Mouse (Mus musculus) lung, adult 2 months (tissue): ENCODE results near the gene Foxk2.

Experiments used
- CTCF ChIP-seq: fragments of 200-500 bp; IDR thresholded peaks from 2 replicates; pipeline ENCODE4 v1.5.1; 2011; ENCODE audit warnings: mild to moderate bottlenecking, low read length, control low read depth; ENCODE audit not compliant: insufficient read depth
- POLR2A ChIP-seq: fragments of 200-500 bp; IDR thresholded peaks from 2 replicates; pipeline ENCODE4 v1.6.1; 2011; ENCODE audit warnings: low read depth, mild to moderate bottlenecking, control low read depth, low read length, borderline replicate concordance; ENCODE audit errors: extremely low read depth

GRCm38 (mm10) chr11:121250196-121250595 is 9.6 kb upstream of the Foxk2 start:
- TF ChIP-seq CTCF = no peak
- no peak for TF ChIP-seq POLR2A
